Mouse (Mus musculus) brain, embryonic 14.5 days (tissue): ENCODE results near the gene Tpcn1.

Experiments
- CTCF ChIP-seq: fragments of 200-500 bp; IDR thresholded peaks from 2 replicates; pipeline ENCODE4 v1.5.1; 2012; ENCODE audit warnings: inconsistent platforms, mild to moderate bottlenecking, moderate library complexity, borderline replicate concordance; ENCODE audit not compliant: insufficient read depth, insufficient read length; ENCODE audit errors: extremely low read depth
- POLR2A ChIP-seq: fragments of 200-500 bp; IDR thresholded peaks from 2 replicates; pipeline ENCODE4 v1.6.1; 2012; ENCODE audit warnings: mild to moderate bottlenecking, inconsistent platforms, borderline replicate concordance; ENCODE audit not compliant: poor library complexity, insufficient read depth, insufficient read length, severe bottlenecking; ENCODE audit errors: extremely low read depth

GRCm38 (mm10) chr5:120567761-120568211 is 20.7 kb downstream of the Tpcn1 start:
- TF ChIP-seq POLR2A: no peak
- no peak for TF ChIP-seq CTCF
